Mouse (Mus musculus): ENCODE data around the gene Thy1. TPM values are rescaled to one million over a fixed set of nuclear protein-coding genes. Genes with fewer than 3 reads are reported as not detected.

Gene Thy1
- total RNA-seq, 1 experiment from 2014 or later, result 50.7 TPM

GRCm38 (mm10) chr9:44031946-44032345 is 11.2 kb upstream of the Thy1 start:
- no peak for ATAC-seq (ENCODE audit: extremely low read depth, insufficient number of reproducible peaks, low FRiP score, poor library complexity, severe bottlenecking)

GRCm38 (mm10) chr9:44033317-44033716 is 9.9 kb upstream of the Thy1 start:
- no peak for ATAC-seq (ENCODE audit: extremely low read depth, insufficient number of reproducible peaks, low FRiP score, poor library complexity, severe bottlenecking)

DNA sequence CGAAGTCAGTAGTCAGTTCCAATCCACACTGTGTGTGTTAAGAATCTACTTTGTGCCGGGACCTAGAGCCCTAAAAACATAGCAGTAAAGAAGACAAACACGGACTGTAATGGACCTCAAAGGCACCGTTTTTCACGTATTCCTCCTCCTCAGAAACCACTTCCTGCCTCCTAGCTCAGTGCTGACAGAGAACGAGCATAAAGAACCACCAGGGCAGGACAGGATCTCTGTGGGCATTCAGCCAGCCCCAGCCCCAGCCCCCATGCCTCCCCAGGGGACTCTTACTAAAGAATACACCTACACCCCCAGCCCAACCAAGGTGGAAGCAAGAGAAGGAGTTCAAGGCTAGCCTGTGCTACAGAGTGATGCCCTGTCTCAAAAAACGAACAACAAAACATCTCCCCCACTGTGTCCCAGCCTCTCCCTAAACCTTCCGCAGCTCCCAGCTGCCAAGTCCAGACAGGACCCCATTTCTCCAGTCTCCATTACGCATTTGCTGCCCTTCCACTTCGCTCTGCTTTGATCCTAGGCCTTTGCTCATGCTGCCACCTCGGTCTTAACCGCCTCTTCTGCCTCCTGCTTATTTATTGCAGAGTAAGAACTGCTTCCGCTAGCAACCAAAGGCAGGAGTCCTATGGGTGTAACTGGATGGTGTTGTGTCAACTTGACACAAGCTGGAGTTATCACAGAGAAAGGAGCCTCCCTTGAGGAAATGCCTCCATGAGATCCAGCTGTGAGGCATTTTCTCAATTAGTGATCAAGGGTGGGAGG is 9.0 kb upstream of the Thy1 start:
- no peak for ATAC-seq (ENCODE audit: extremely low read depth, insufficient number of reproducible peaks, low FRiP score, poor library complexity, severe bottlenecking)

DNA sequence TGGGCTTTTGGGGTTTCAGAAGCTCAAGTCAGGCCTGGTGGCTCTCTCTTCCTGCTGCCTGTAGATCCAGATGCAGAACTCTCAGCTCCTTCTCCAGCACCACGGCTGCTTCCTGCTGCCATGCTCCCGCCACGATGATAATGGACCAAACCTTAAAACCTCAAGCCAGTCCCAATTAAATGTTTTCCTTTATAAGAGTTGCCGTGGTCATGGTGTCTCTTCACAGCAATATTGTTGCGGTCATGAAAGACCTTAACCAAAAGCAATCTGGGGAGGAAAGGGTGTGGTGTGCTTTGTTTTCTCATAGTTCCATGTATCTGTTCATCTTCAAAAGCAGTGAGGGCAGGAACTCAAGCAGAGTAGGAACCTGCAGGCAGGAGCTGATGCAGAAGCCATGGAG is 6.1 kb upstream of the Thy1 start:
- ATAC-seq (ENCODE audit: extremely low read depth, insufficient number of reproducible peaks, low FRiP score, poor library complexity, severe bottlenecking), result no peak

GRCm38 (mm10) chr9:44041511-44042395 is 1.4 kb upstream of the Thy1 start:
- ATAC-seq (ENCODE audit: extremely low read depth, insufficient number of reproducible peaks, low FRiP score, poor library complexity, severe bottlenecking), result no peak

DNA sequence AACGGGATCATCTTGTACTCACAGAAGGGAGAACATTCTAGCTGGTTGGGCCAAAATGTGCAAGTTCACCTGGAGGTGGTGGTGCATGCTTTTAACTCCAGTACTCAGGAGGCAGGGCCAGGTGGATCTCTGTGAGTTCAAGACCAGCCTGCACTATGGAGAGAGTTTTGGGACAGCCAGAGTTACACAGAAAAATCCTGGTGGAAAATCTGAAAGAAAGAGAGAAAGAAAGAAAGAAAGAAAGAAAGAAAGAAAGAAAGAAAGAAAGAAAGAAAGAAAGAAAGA is 846 bp upstream of the Thy1 start:
- no peak for ATAC-seq (ENCODE audit: extremely low read depth, insufficient number of reproducible peaks, low FRiP score, poor library complexity, severe bottlenecking)

DNA sequence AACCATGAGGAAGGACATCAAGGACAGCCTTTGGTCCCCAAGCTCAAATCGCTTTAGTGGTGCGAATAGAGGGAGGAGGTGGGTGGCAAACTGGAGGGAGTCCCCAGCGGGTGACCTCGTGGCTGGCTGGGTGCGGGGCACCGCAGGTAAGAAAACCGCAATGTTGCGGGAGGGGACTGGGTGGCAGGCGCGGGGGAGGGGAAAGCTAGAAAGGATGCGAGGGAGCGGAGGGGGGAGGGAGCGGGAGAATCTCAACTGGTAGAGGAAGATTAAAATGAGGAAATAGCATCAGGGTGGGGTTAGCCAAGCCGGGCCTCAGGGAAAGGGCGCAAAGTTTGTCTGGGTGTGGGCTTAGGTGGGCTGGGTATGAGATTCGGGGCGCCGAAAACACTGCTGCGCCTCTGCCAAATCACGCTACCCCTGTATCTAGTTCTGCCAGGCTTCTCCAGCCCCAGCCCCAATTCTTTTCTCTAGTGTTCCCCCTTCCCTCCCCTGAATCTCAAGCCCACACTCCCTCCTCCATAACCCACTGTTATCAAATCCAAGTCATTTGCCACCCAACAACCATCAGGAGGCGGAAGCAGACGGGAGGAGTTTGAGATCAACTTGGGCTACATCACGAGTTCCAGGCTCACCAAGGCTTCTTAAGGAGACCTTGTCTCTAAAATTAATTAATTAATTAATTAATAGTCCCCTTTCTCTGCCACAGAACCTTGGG is 683 bp downstream of the Thy1 start:
- ATAC-seq (ENCODE audit: extremely low read depth, insufficient number of reproducible peaks, low FRiP score, poor library complexity, severe bottlenecking), result no peak

DNA sequence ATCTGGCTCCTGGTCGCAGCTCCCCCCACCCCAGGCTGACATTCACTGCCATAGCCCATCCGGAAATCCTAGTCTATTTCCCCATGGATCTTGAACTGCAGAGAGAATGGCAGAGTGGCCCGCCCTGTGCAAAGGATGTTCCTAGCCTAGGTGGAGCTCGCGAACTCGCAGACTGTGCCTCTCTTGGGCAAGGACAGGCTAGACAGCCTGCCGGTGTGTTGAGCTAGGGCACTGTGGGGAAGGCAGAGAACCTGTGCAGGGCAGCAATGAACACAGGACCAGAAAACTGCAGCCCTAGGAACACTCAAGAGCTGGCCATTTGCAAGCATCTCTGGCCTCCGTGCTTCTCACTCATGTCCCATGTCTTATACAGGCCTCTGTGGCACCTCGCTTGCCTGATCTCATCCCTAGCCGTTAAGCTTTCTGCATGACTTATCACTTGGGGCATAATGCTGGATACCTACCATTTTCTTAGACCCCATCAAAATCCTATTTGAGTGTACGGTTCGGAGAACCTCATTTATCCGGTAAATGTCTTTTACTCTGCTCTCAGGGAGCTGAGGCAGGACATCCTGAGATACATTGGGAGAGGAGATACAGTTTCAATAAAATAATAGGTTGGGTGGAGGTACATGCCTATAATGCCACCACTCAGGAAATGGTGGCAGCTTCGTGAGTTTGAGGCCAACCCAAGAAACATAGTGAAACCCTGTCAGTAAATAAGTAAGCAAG is 1.4 kb downstream of the Thy1 start:
- ATAC-seq (ENCODE audit: extremely low read depth, insufficient number of reproducible peaks, low FRiP score, poor library complexity, severe bottlenecking), result no peak

DNA sequence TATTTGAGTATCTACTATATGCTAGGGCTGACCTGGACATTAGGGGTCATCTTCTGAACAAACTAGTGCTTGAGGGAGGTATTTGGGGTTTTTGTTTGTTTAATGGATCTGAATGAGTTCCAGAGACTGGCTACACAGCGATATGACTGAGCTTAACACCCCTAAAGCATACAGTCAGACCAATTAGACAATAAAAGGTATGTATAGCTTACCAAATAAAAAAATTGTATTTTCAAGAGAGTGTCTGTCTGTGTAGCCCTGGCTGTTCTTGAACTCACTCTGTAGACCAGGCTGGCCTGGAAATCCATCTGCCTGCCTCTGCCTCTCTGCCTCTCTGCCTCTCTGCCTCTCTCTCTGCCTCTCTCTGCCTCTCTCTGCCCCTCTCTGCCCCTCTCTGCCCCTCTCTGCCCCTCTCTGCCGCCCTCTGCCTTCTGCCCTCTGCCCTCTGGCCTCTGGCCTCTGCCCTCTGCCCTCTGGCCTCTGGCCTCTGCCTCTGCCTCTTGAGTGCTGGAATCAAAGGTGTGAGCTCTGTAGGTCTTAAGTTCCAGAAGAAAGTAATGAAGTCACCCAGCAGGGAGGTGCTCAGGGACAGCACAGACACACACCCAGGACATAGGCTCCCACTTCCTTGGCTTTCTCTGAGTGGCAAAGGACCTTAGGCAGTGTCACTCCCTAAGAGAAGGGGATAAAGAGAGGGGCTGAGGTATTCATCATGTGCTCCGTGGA is 2.1 kb downstream of the Thy1 start:
- no peak for ATAC-seq (ENCODE audit: extremely low read depth, insufficient number of reproducible peaks, low FRiP score, poor library complexity, severe bottlenecking)

GRCm38 (mm10) chr9:44045884-44046272 is 2.7 kb downstream of the Thy1 start:
- ATAC-seq (ENCODE audit: extremely low read depth, insufficient number of reproducible peaks, low FRiP score, poor library complexity, severe bottlenecking), result no peak

DNA sequence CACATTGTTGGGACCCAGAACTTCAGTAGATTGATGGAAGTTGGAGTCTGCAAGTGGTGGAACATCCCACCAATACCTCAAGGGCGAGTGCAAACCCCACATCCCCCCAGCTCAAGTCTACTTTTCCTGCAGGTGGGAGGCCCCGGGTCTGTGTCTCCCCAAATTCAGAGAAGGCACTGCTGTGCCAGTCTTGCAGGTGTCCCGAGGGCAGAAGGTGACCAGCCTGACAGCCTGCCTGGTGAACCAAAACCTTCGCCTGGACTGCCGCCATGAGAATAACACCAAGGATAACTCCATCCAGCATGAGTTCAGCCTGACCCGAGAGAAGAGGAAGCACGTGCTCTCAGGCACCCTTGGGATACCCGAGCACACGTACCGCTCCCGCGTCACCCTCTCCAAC is 3.2 kb downstream of the Thy1 start:
- no peak for ATAC-seq (ENCODE audit: extremely low read depth, insufficient number of reproducible peaks, low FRiP score, poor library complexity, severe bottlenecking)

GRCm38 (mm10) chr9:44047071-44047470 is 3.9 kb downstream of the Thy1 start:
- no peak for ATAC-seq (ENCODE audit: extremely low read depth, insufficient number of reproducible peaks, low FRiP score, poor library complexity, severe bottlenecking)

DNA sequence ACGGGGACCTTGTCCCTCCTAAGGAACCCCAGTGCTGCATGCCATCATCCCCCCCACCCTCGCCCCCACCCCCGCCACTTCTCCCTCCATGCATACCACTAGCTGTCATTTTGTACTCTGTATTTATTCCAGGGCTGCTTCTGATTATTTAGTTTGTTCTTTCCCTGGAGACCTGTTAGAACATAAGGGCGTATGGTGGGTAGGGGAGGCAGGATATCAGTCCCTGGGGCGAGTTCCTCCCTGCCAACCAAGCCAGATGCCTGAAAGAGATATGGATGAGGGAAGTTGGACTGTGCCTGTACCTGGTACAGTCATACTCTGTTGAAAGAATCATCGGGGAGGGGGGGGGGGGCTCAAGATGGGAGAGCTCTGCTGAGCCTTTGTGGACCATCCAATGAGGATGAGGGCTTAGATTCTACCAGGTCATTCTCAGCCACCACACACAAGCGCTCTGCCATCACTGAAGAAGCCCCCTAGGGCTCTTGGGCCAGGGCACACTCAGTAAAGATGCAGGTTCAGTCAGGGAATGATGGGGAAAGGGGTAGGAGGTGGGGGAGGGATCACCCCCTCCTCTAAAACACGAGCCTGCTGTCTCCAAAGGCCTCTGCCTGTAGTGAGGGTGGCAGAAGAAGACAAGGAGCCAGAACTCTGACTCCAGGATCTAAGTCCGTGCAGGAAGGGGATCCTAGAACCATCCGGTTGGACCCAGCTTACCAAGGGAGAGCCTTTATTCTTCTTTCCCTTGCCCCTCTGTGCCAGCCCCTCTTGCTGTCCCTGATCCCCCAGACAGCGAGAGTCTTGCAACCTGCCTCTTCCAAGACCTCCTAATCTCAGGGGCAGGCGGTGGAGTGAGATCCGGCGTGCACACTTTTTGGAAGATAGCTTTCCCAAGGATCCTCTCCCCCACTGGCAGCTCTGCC is 4.6 kb downstream of the Thy1 start:
- no peak for ATAC-seq (ENCODE audit: extremely low read depth, insufficient number of reproducible peaks, low FRiP score, poor library complexity, severe bottlenecking)

DNA sequence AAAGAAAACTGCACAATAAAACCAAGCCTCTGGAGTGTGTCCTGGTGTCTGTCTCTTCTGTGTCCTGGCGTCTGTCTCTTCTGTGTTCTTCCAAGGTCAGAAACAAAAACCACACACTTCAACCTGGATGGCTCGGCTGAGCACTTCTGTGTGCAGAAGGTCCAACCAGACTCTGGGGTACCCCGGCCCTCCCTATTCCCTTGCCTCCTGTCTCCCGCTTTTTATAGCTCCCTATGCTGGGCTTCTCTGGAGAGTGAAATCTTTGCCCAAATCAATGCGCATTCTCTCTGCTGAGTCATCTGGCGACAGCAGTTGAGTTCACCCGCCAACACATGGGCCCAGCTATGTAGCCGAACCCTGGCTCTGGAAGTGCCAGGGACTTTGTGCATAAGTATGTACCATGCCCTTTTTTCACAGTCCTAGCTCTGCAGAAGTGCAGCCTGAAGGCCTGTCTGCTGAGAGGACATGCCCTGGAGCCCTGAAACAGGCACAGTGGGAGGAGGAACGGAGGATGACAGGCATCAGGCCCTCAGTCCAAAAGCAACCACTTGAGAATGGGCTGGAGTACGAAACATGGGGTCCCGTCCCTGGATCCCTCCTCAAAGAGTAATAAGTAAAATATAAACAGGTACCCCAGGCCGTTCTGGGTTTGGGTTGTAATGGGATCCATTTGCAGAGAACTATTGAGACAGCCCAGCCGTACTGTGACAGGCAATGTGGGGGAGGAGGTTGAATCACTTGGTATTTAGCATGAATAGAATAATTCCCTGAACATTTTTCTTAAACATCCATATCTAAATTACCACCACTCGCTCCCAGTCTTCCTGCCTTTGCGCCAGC is 5.6 kb downstream of the Thy1 start:
- no peak for ATAC-seq (ENCODE audit: extremely low read depth, insufficient number of reproducible peaks, low FRiP score, poor library complexity, severe bottlenecking)

DNA sequence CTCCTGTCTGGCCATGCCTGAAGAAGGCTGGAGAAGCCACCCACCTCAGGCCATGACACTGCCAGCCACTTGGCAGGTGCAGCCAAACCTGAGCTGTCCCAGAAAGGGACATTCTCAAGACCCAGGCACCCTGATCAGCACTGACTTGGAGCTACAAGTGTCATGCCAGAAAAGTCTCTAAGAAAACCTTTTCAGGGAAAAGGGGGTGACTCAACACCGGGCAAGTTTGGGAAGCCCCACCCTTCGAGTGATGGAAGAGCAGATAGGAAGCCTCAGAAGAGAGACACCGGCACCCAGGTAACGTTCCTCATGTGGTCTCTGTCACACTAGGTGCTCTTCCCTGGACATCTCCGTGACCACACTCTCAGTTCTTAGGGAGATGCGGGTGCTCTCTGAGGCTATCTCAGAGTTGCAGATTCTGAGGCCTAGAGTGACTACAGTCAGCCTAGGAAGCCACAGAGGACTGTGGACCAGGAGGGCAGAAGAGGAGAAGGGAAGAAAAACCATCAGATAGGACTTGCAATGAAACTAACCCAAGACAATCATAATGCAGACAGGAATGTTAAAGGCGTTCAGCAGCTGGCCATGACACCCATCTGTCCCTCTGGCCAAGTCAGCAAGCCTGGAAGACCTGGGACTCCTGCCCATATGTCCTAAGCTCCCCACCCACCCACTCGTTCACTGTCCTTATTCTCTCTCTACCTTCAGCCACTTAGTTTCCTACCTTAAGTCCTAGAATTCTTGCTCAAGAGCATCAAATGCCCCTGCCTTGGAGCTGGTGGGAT is 6.4 kb downstream of the Thy1 start:
- no peak for ATAC-seq (ENCODE audit: extremely low read depth, insufficient number of reproducible peaks, low FRiP score, poor library complexity, severe bottlenecking)

DNA sequence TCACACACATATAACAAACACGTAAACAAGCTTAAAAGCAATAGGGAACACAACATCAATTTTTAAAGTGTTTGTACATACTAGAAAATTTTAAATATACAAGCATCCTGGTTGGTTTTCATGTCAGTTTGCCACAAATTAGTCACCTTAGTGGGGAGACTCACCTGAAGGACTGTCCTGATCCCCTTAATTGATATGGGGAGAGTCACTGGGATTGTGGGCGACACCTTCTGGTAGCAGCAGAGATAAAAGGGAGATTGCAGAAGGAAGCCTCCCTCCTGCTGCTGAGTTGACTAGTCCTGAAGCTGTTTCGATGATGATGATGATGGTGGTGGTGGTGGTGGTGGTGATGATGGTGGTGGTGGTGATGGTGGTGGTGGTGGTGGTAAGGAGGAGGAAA is 9.7 kb downstream of the Thy1 start:
- no peak for ATAC-seq (ENCODE audit: extremely low read depth, insufficient number of reproducible peaks, low FRiP score, poor library complexity, severe bottlenecking)
